Mouse (Mus musculus) liver, embryonic 12.5 days (tissue): ENCODE results near the gene Cubn. TPM values are rescaled to one million over a fixed set of nuclear protein-coding genes. Genes with fewer than 3 reads are reported as not detected.

ENCODE experiments used
- ATAC-seq: fragments of 200-750 bp; cut with Nextera tagmentation; 2 replicates; pipeline ENCODE4 v1.8.0; 2017; ENCODE audit warnings: moderate number of reproducible peaks, mild to moderate bottlenecking, moderate library complexity
- H3K27ac ChIP-seq: fragments of 300-500 bp; sonication (generic); 2 replicates; pipeline ENCODE4 v1.5.1; 2016; ENCODE audit warnings: mild to moderate bottlenecking
- H3K27me3 ChIP-seq: fragments of 300-500 bp; sonication (generic); replicated peaks from 2 replicates; pipeline ENCODE4 v1.6.1; 2016; ENCODE audit warnings: mild to moderate bottlenecking, moderate library complexity
- H3K36me3 ChIP-seq: fragments of 300-500 bp; sonication (generic); 2 replicates; pipeline ENCODE4 v1.6.1; 2016; ENCODE audit warnings: mild to moderate bottlenecking, moderate library complexity
- H3K4me1 ChIP-seq: fragments of 300-500 bp; sonication (generic); 2 replicates; pipeline ENCODE4 v1.6.1; 2016
- H3K4me2 ChIP-seq: fragments of 300-500 bp; sonication (generic); 2 replicates; pipeline ENCODE4 v1.6.1; 2016; ENCODE audit warnings: mild to moderate bottlenecking, moderate library complexity
- H3K4me3 ChIP-seq: fragments of 300-500 bp; sonication (generic); 2 replicates; pipeline ENCODE4 v1.5.1; 2016; ENCODE audit warnings: mild to moderate bottlenecking, moderate library complexity
- H3K9ac ChIP-seq: fragments of 300-500 bp; sonication (generic); 2 replicates; pipeline ENCODE4 v1.6.1; 2016; ENCODE audit warnings: mild to moderate bottlenecking, moderate library complexity
- H3K9me3 ChIP-seq: fragments of 300-500 bp; sonication (generic); replicated peaks from 2 replicates; pipeline ENCODE4 v1.6.1; 2016; ENCODE audit warnings: mild to moderate bottlenecking, moderate library complexity
- WGBS: fragments of 180-500 bp; shearing (Covaris S2); methylation state at CpG from one replicate; pipeline ENCODE4 v1.1.7; 2016; ENCODE audit not compliant: insufficient replicate concordance; 5-methylcytosine and 5-hydroxymethylcytosine counted together
- polyA plus RNA-seq: library from polyadenylated mRNA; unstranded; fragments of >200 nt; fragmentation: Nextera tagmentation; extraction: Ambion mirVana; gene quantifications from 2 replicates; pipeline ENCODE4 v1.2.1, GENCODE M21; 2016

The Cubn gene
- polyA plus RNA-seq, 1 experiment from 2014 or later, result 0.07 TPM

- no peaks in the 10 kb centered on the region for H3K36me3 ChIP-seq
- no peak for ATAC-seq
- WGBS, result 73% methylated on average over 3 of the region's 3 CpGs
- H3K4me2 ChIP-seq, result no peak overlapping the region
- H3K9me3 ChIP-seq, result no peaks in the 10 kb centered on the region
- H3K27me3 ChIP-seq, result no peaks in the 10 kb centered on the region
- H3K27ac ChIP-seq, result no peak overlapping the region
- H3K4me1 ChIP-seq, result no peaks in the 10 kb centered on the region
- no peak overlapping the region for H3K9ac ChIP-seq
- H3K4me3 ChIP-seq, result no peak overlapping the region
Observed at GRCm38 (mm10) chr2:13303376-13303775, 188.2 kb downstream of the Cubn start.

- H3K9me3 ChIP-seq, result no peaks in the 10 kb centered on the region
- no peak overlapping the region for H3K4me3 ChIP-seq
- ATAC-seq, result no peak
- WGBS, result 32% methylated on average over 3 of the region's 3 CpGs
- H3K4me1 ChIP-seq, result 0 out of 2 replicates have a peak, but pooled peaks cover 4% of the 10 kb centered on the region
- no peak overlapping the region for H3K4me2 ChIP-seq
- no peaks in the 10 kb centered on the region for H3K27me3 ChIP-seq
- H3K27ac ChIP-seq, result no peak overlapping the region
- H3K9ac ChIP-seq, result no peak overlapping the region
- no peaks in the 10 kb centered on the region for H3K36me3 ChIP-seq
Observed at GRCm38 (mm10) chr2:13299031-13299430, 192.6 kb downstream of the Cubn start.

- Histone ChIP-seq H3K9ac (no peak overlapping the region), H3K36me3 (no peaks in the 10 kb centered on the region), H3K4me3 (no peak overlapping the region), H3K27ac (no peak overlapping the region), H3K4me1 (0 out of 2 replicates have a peak, but pooled peaks cover 4% of the 10 kb centered on the region), H3K9me3 (no peaks in the 10 kb centered on the region), H3K27me3 (no peaks in the 10 kb centered on the region), H3K4me2 (no peak overlapping the region)
- WGBS, result 32% methylated on average over 5 of the region's 5 CpGs
- no peak for ATAC-seq
Observed at GRCm38 (mm10) chr2:13297733-13298132, 193.9 kb downstream of the Cubn start.

- no peak overlapping the region for H3K4me3 ChIP-seq
- H3K27me3 ChIP-seq, result no peaks in the 10 kb centered on the region
- H3K4me1 ChIP-seq, result no peaks in the 10 kb centered on the region
- H3K27ac ChIP-seq, result no peak overlapping the region
- no peaks in the 10 kb centered on the region for H3K9me3 ChIP-seq
- ATAC-seq, result no peak
- 0% methylated on average over 1 of the region's 1 CpGs for WGBS
- no peak overlapping the region for H3K9ac ChIP-seq
- no peak overlapping the region for H3K4me2 ChIP-seq
- no peaks in the 10 kb centered on the region for H3K36me3 ChIP-seq
Observed at GRCm38 (mm10) chr2:13290661-13291060, 201.0 kb downstream of the Cubn start.

GRCm38 (mm10) chr2:13290070-13290469 is 201.5 kb downstream of the Cubn start:
- 65% methylated on average over 3 of the region's 3 CpGs for WGBS
- ATAC-seq, result no peak
- Histone ChIP-seq H3K27me3 (no peaks in the 10 kb centered on the region), H3K4me1 (no peaks in the 10 kb centered on the region), H3K9ac (no peak overlapping the region), H3K36me3 (no peaks in the 10 kb centered on the region), H3K4me2 (no peak overlapping the region), H3K9me3 (no peaks in the 10 kb centered on the region), H3K27ac (no peak overlapping the region), H3K4me3 (no peak overlapping the region)

GRCm38 (mm10) chr2:13278114-13278862 is 213.3 kb downstream of the Cubn start:
- no peaks in the 10 kb centered on the region for H3K9me3 ChIP-seq
- no peak overlapping the region for H3K4me3 ChIP-seq
- no peak overlapping the region for H3K27ac ChIP-seq
- H3K9ac ChIP-seq, result no peak overlapping the region
- 52% methylated on average over 10 of the region's 10 CpGs for WGBS
- no peaks in the 10 kb centered on the region for H3K36me3 ChIP-seq
- peaks cover 5% of the 10 kb centered on the region for H3K4me1 ChIP-seq
- H3K4me2 ChIP-seq, result no peak overlapping the region
- no peaks in the 10 kb centered on the region for H3K27me3 ChIP-seq
- ATAC-seq, result 0 out of 2 replicates have a peak, but pooled peaks have one; percentile 21

- 53% methylated on average over 7 of the region's 7 CpGs for WGBS
- H3K36me3 ChIP-seq, result no peaks in the 10 kb centered on the region
- ATAC-seq, result no peak
- no peaks in the 10 kb centered on the region for H3K9me3 ChIP-seq
- no peak overlapping the region for H3K4me2 ChIP-seq
- H3K9ac ChIP-seq, result no peak overlapping the region
- H3K4me3 ChIP-seq, result no peak overlapping the region
- H3K4me1 ChIP-seq, result peaks cover 20% of the 10 kb centered on the region
- no peaks in the 10 kb centered on the region for H3K27me3 ChIP-seq
- no peak overlapping the region for H3K27ac ChIP-seq
Observed at GRCm38 (mm10) chr2:13275874-13276273, 215.7 kb downstream of the Cubn start.

GRCm38 (mm10) chr2:13271165-13271957 is 220.3 kb downstream of the Cubn start, which contains the start of gene Rsu1:
Gene Rsu1 (minus strand): TSS chr2:13271415.
- Histone ChIP-seq H3K9ac (peak within 1 kb of the TSS; percentile 79), H3K9me3 (no peaks in the 10 kb centered on the region), H3K36me3 (peaks cover 8% of the 10 kb centered on the region; the same call in 1 of the 2 replicates), H3K4me3 (peak within 1 kb of the TSS; percentile 75), H3K27me3 (no peaks in the 10 kb centered on the region), H3K27ac (peak within 1 kb of the TSS; percentile 78), H3K4me1 (peaks cover 60% of the 10 kb centered on the region), H3K4me2 (peak within 1 kb of the TSS; percentile 88)
- WGBS, result under 1% methylated on average over 37 of the region's 37 CpGs
- peak; percentile 98 for ATAC-seq

GRCm38 (mm10) chr2:13270736-13271135 is 220.9 kb downstream of the Cubn start:
- H3K27ac ChIP-seq, result peak overlapping the region; percentile 78
- no peaks in the 10 kb centered on the region for H3K27me3 ChIP-seq
- peak overlapping the region; percentile 88 for H3K4me2 ChIP-seq
- no peaks in the 10 kb centered on the region for H3K9me3 ChIP-seq
- 18% methylated on average over 8 of the region's 8 CpGs for WGBS
- H3K4me1 ChIP-seq, result peaks cover 62% of the 10 kb centered on the region
- peak overlapping the region; percentile 79 for H3K9ac ChIP-seq
- no peak for ATAC-seq
- H3K4me3 ChIP-seq, result peak overlapping the region; percentile 75
- peaks cover 12% of the 10 kb centered on the region; the same call in 1 of the 2 replicates for H3K36me3 ChIP-seq

GRCm38 (mm10) chr2:13268681-13269293 is 222.8 kb downstream of the Cubn start:
- Histone ChIP-seq H3K4me1 (peaks cover 66% of the 10 kb centered on the region), H3K36me3 (peaks cover 15% of the 10 kb centered on the region; the same call in 1 of the 2 replicates), H3K4me2 (peak overlapping the region; percentile 88), H3K27ac (peak overlapping the region; percentile 78), H3K9ac (no peak overlapping the region), H3K4me3 (no peak overlapping the region; the same call in 1 of the 2 replicates), H3K9me3 (no peaks in the 10 kb centered on the region), H3K27me3 (no peaks in the 10 kb centered on the region)
- WGBS, result 40% methylated on average over 4 of the region's 4 CpGs
- ATAC-seq, result no peak

GRCm38 (mm10) chr2:13264875-13265274 is 226.7 kb downstream of the Cubn start:
- Histone ChIP-seq H3K4me3 (no peak overlapping the region), H3K9me3 (no peaks in the 10 kb centered on the region), H3K4me2 (no peak overlapping the region), H3K36me3 (peaks cover 26% of the 10 kb centered on the region; the same call in 1 of the 2 replicates), H3K27ac (no peak overlapping the region), H3K4me1 (peaks cover 38% of the 10 kb centered on the region), H3K9ac (no peak overlapping the region), H3K27me3 (no peaks in the 10 kb centered on the region)
- ATAC-seq, result no peak
- 48% methylated on average over 4 of the region's 4 CpGs for WGBS
